Mouse (Mus musculus) lung, adult 2 months (tissue): ENCODE data around the gene Acap3.

ENCODE experiments used
- CTCF ChIP-seq: fragments of 200-500 bp; IDR thresholded peaks from 2 replicates; pipeline ENCODE4 v1.5.1; 2011; ENCODE audit warnings: mild to moderate bottlenecking, low read length, control low read depth; ENCODE audit not compliant: insufficient read depth
- POLR2A ChIP-seq: fragments of 200-500 bp; IDR thresholded peaks from 2 replicates; pipeline ENCODE4 v1.6.1; 2011; ENCODE audit warnings: low read depth, mild to moderate bottlenecking, control low read depth, low read length, borderline replicate concordance; ENCODE audit errors: extremely low read depth

DNA sequence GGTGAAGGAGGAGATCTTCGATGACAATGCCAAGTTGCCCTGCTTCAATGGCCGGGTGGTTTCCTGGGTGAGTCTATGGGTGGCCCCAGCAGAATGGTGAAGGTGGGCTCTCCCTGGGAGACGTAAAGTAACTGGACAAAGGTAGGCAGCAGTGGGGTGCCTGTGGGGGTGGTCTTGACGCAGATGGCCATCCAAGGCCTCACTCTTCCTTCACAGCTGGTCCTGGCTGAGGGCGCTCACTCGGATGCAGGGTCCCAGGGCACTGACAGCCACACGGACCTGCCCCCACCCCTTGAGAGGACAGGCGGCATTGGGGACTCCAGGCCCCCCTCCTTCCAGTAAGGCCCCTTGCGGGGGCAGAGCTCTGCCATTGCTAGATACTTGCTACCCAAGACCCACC, 38.2 kb upstream of the Acap3 start:
- no peak for TF ChIP-seq CTCF
- no peak for TF ChIP-seq POLR2A
